Mouse (Mus musculus): ENCODE results near the gene Mageb16. TPM values are rescaled to one million over a fixed set of nuclear protein-coding genes. Genes with fewer than 3 reads are reported as not detected.

The Mageb16 gene
- polyA plus RNA-seq (2012; rRNA removed), result 0.23 TPM in 1 of 2 replicates, not detected in the other

GRCm38 (mm10) chrX:79671411-79671810 lies at the start of gene Mageb16:
Gene Mageb16, minus strand, starts transcription at chrX:79671435.
- Histone ChIP-seq H3K27me3 (ENCODE audit: control insufficient read depth, insufficient read depth, low read length) (no peaks in the 10 kb centered on the region), H3K4me1 (ENCODE audit: control insufficient read depth, insufficient read depth, low read length) (no peaks in the 10 kb centered on the region), H3K4me3 (replicated peaks; ENCODE audit: insufficient read depth, low read depth, low read length) (no peak within 1 kb of the TSS), H3K27ac (ENCODE audit: insufficient read depth, low read length) (no peak within 1 kb of the TSS)
- WGBS, result 62% methylated on average over 8 of the region's 8 CpGs
- TF ChIP-seq POLR2A (IDR thresholded peaks at IDR 0.05; ENCODE audit: borderline replicate concordance, insufficient read depth, low read length) (no peak), CTCF (IDR thresholded peaks at IDR 0.05; ENCODE audit: borderline replicate concordance, insufficient read depth, low read depth, low read length) (no peak)
- no peak for DNase-seq

GRCm38 (mm10) chrX:79651091-79651490 lies 20.1 kb downstream of the Mageb16 start:
- no peak for DNase-seq
- Histone ChIP-seq H3K27me3 (ENCODE audit: control insufficient read depth, insufficient read depth, low read length) (no peaks in the 10 kb centered on the region), H3K4me1 (ENCODE audit: control insufficient read depth, insufficient read depth, low read length) (no peaks in the 10 kb centered on the region), H3K4me3 (replicated peaks; ENCODE audit: insufficient read depth, low read depth, low read length) (no peak overlapping the region), H3K27ac (ENCODE audit: insufficient read depth, low read length) (no peak overlapping the region)
- WGBS, result 43% methylated on average over 2 of the region's 2 CpGs
- TF ChIP-seq POLR2A (IDR thresholded peaks at IDR 0.05; ENCODE audit: borderline replicate concordance, insufficient read depth, low read length) (no peak), CTCF (IDR thresholded peaks at IDR 0.05; ENCODE audit: borderline replicate concordance, insufficient read depth, low read depth, low read length) (no peak)

GRCm38 (mm10) chrX:79635396-79635795 lies 35.8 kb downstream of the Mageb16 start:
- H3K27me3 ChIP-seq (ENCODE audit: control insufficient read depth, insufficient read depth, low read length), result no peaks in the 10 kb centered on the region
- H3K27ac ChIP-seq (ENCODE audit: insufficient read depth, low read length), result no peak overlapping the region
- H3K4me3 ChIP-seq (replicated peaks; ENCODE audit: insufficient read depth, low read depth, low read length), result no peak overlapping the region
- H3K4me1 ChIP-seq (ENCODE audit: control insufficient read depth, insufficient read depth, low read length), result no peaks in the 10 kb centered on the region
- no peak for DNase-seq
- TF ChIP-seq CTCF (IDR thresholded peaks at IDR 0.05; ENCODE audit: borderline replicate concordance, insufficient read depth, low read depth, low read length) (no peak), POLR2A (IDR thresholded peaks at IDR 0.05; ENCODE audit: borderline replicate concordance, insufficient read depth, low read length) (no peak)
- 92% methylated on average over 15 of the region's 15 CpGs for WGBS

- H3K27me3 ChIP-seq (ENCODE audit: control insufficient read depth, insufficient read depth, low read length), result no peaks in the 10 kb centered on the region
- no peak for DNase-seq
- TF ChIP-seq POLR2A (IDR thresholded peaks at IDR 0.05; ENCODE audit: borderline replicate concordance, insufficient read depth, low read length) (no peak), CTCF (IDR thresholded peaks at IDR 0.05; ENCODE audit: borderline replicate concordance, insufficient read depth, low read depth, low read length) (no peak)
- no peaks in the 10 kb centered on the region for H3K4me1 ChIP-seq (ENCODE audit: control insufficient read depth, insufficient read depth, low read length)
- no peak overlapping the region for H3K4me3 ChIP-seq (replicated peaks; ENCODE audit: insufficient read depth, low read depth, low read length)
- no peak overlapping the region for H3K27ac ChIP-seq (ENCODE audit: insufficient read depth, low read length)
- WGBS, result 77% methylated on average over 2 of the region's 2 CpGs
These were observed 64.8 kb downstream of the Mageb16 start for GRCm38 (mm10) chrX:79606462-79606861.

Other genes with a start within 250 kb of the Mageb16 start
- gene Gm7173, start 154.2 kb downstream of the Mageb16 start, polyA plus RNA-seq (2012; rRNA removed), result 0.16 and 0.21 TPM in 2 replicates

Data from cerebellum, adult 2 months (tissue).